Mouse (Mus musculus): ENCODE measurements around the gene Mtus2. TPM values are rescaled to one million over a fixed set of nuclear protein-coding genes. Genes with fewer than 3 reads are reported as not detected.

Gene Mtus2
- total and polyA plus RNA-seq, 3 experiments: 0.03 to 0.13 TPM; not detected in 1

DNA sequence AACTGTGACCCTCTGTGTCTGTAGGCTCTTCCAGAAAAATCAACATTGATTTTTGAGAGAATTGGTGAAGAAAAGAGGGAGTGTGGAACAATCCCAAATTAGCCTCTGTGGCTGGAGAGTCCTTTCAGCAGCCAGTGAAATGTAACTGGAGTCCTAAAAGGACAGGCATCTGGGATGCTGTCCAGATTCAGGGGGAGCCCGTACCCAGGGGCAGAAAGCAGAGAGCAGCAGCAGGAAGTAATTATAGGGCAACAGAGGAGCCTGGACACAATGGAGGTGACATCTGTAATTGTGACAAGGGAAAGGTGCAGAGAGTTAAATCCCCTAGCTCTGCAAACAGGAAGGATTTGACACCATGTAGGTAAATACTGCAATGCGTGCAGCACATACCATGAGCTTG is 291.1 kb downstream of the Mtus2 start:
- Histone ChIP-seq H3K27ac (ENCODE audit: insufficient read depth, low read depth) (no peak overlapping the region), H3K79me2 (replicated peaks; ENCODE audit: control insufficient read depth, extremely low read depth, insufficient read depth, poor library complexity, severe bottlenecking) (no peaks in the 10 kb centered on the region), H3K4me2 (ENCODE audit: insufficient read depth, low read depth, poor library complexity, severe bottlenecking) (no peak overlapping the region), H3K9ac (ENCODE audit: insufficient read depth, low read depth) (no peak overlapping the region), H3K36me3 (replicated peaks in 1 of 2; ENCODE audit: control insufficient read depth in 1 of 2, insufficient read depth in 1 of 2, low read length in 1 of 2) (no peaks in the 10 kb centered on the region), H3K4me1 (ENCODE audit: control insufficient read depth in 1 of 2, insufficient read depth in 2 of 2) (no peaks in the 10 kb centered on the region), H3K27me3 (replicated peaks) (peaks cover 32% of the 10 kb centered on the region), H3K4me3 (replicated peaks in 1 of 3; ENCODE audit: low read depth in 2 of 3, low read length in 2 of 3, poor library complexity in 1 of 3) (no peak overlapping the region), H3K9me3 (replicated peaks; ENCODE audit: low read length) (peaks cover 12% of the 10 kb centered on the region)
- in situ Hi-C loops (cut with MboI; ENCODE audit: low pct_ligation_motif_present, low pct_unique_long_range_greater_than_20kb, low sequenced_read_pairs): no loop called here
- no peak for DNase-seq (ENCODE audit: extremely low read depth)
- dilution Hi-C loops (cut with MboI; ENCODE audit: extremely low pct_ligation_motif_present, extremely low pct_unique_long_range_greater_than_20kb, low sequenced_read_pairs): no loop called here
- no peak for TF ChIP-seq CHD2 (IDR thresholded peaks at IDR 0.05; ENCODE audit: low read length)
- no peak for TF ChIP-seq CHD1 (IDR thresholded peaks at IDR 0.05; ENCODE audit: low read depth, low read length)
- no peak for TF ChIP-seq PAX5 (IDR thresholded peaks at IDR 0.05; ENCODE audit: low read length)
- no peak for TF ChIP-seq NRF1 (IDR thresholded peaks at IDR 0.05; ENCODE audit: low read depth, low read length)
- TF ChIP-seq ZC3H11A (IDR thresholded peaks at IDR 0.05; ENCODE audit: low read depth, low read length): no peak
- TF ChIP-seq POLR2AphosphoS2 (IDR thresholded peaks at IDR 0.05; ENCODE audit: low read depth, low read length): no peak
- no peak for TF ChIP-seq RCOR1 (conservative IDR thresholded peaks at IDR 0.05; ENCODE audit: low read depth, low read length)
- no peak for TF ChIP-seq USF2 (conservative IDR thresholded peaks at IDR 0.05; ENCODE audit: low read depth, low read length)

- H3K79me2 ChIP-seq (replicated peaks; ENCODE audit: control insufficient read depth, extremely low read depth, insufficient read depth, poor library complexity, severe bottlenecking): no peaks in the 10 kb centered on the region
- H3K27ac ChIP-seq (ENCODE audit: insufficient read depth, low read depth): no peak overlapping the region
- no peak overlapping the region for H3K4me3 ChIP-seq (replicated peaks in 1 of 3; ENCODE audit: low read depth in 2 of 3, low read length in 2 of 3, poor library complexity in 1 of 3)
- no peak overlapping the region for H3K9ac ChIP-seq (ENCODE audit: insufficient read depth, low read depth)
- TF ChIP-seq ELF1 (IDR thresholded peaks at IDR 0.05; ENCODE audit: low read depth, low read length) (no peak), MAFK (IDR thresholded peaks at IDR 0.05; ENCODE audit: insufficient replicate concordance, low read length) (no peak), RAD21 (IDR thresholded peaks at IDR 0.05; ENCODE audit: low read depth, low read length) (no peak), UBTF (IDR thresholded peaks at IDR 0.05; ENCODE audit: low read depth, low read length) (no peak), MAZ (IDR thresholded peaks at IDR 0.05; ENCODE audit: low read depth, low read length) (no peak), PAX5 (IDR thresholded peaks at IDR 0.05; ENCODE audit: low read length) (no peak)
- no peaks in the 10 kb centered on the region for H3K36me3 ChIP-seq (replicated peaks in 1 of 2; ENCODE audit: control insufficient read depth in 1 of 2, insufficient read depth in 1 of 2, low read length in 1 of 2)
- H3K27me3 ChIP-seq (replicated peaks): peaks cover 60% of the 10 kb centered on the region
- in situ Hi-C loops (cut with MboI; ENCODE audit: low pct_ligation_motif_present, low pct_unique_long_range_greater_than_20kb, low sequenced_read_pairs): no loop called here
- no peak for DNase-seq (ENCODE audit: extremely low read depth)
- dilution Hi-C loops (cut with MboI; ENCODE audit: extremely low pct_ligation_motif_present, extremely low pct_unique_long_range_greater_than_20kb, low sequenced_read_pairs): no loop called here
- H3K9me3 ChIP-seq (replicated peaks; ENCODE audit: low read length): no peaks in the 10 kb centered on the region
- no peak overlapping the region for H3K4me2 ChIP-seq (ENCODE audit: insufficient read depth, low read depth, poor library complexity, severe bottlenecking)
- H3K4me1 ChIP-seq (ENCODE audit: control insufficient read depth in 1 of 2, insufficient read depth in 2 of 2): no peaks in the 10 kb centered on the region
Measured at GRCm38 (mm10) chr5:148251847-148252246, 294.7 kb downstream of the Mtus2 start.

DNA sequence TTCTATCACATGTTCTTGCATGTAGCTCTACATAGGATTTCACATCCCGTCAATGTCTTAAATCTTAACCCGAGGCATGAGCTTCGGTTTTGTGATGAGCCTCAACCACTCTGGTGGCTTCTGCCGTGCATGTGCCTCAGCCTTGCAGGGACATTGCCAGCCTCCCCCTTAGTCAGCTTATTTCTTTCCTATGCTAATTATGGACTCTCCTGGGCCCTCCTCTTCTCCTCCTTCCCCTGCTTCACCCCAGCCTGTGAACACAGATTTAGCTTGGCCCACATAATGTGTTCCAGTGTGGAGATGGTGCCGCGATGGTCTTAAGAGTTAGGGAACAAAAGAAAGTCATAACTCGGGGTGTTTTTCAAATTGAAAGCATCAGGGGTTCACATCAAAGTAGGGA is 304.9 kb downstream of the Mtus2 start:
- DNase-seq (ENCODE audit: extremely low read depth): no peak
- dilution Hi-C loops (cut with MboI; ENCODE audit: extremely low pct_ligation_motif_present, extremely low pct_unique_long_range_greater_than_20kb, low sequenced_read_pairs): no loop called here

More for the DNA sequence above, 304.9 kb downstream of the Mtus2 start:
- H3K4me2 ChIP-seq (ENCODE audit: insufficient read depth, low read depth, poor library complexity, severe bottlenecking): no peak overlapping the region
- H3K4me1 ChIP-seq (ENCODE audit: control insufficient read depth in 1 of 2, insufficient read depth in 2 of 2): no peaks in the 10 kb centered on the region
- no peak overlapping the region for H3K27ac ChIP-seq (ENCODE audit: insufficient read depth, low read depth)
- H3K9ac ChIP-seq (ENCODE audit: insufficient read depth, low read depth): no peak overlapping the region
- H3K36me3 ChIP-seq (replicated peaks in 1 of 2; ENCODE audit: control insufficient read depth in 1 of 2, insufficient read depth in 1 of 2, low read length in 1 of 2): no peaks in the 10 kb centered on the region
- no peaks in the 10 kb centered on the region for H3K79me2 ChIP-seq (replicated peaks; ENCODE audit: control insufficient read depth, extremely low read depth, insufficient read depth, poor library complexity, severe bottlenecking)
- peaks cover 38% of the 10 kb centered on the region for H3K27me3 ChIP-seq (replicated peaks)
- in situ Hi-C loops (cut with MboI; ENCODE audit: low pct_ligation_motif_present, low pct_unique_long_range_greater_than_20kb, low sequenced_read_pairs): no loop called here
- H3K4me3 ChIP-seq (replicated peaks in 1 of 3; ENCODE audit: low read depth in 2 of 3, low read length in 2 of 3, poor library complexity in 1 of 3): no peak overlapping the region
- peaks cover 9% of the 10 kb centered on the region for H3K9me3 ChIP-seq (replicated peaks; ENCODE audit: low read length)
- no peak for TF ChIP-seq GABPA (IDR thresholded peaks at IDR 0.05; ENCODE audit: insufficient replicate concordance, low read depth, low read length)
- TF ChIP-seq MEF2A (IDR thresholded peaks at IDR 0.05; ENCODE audit: borderline replicate concordance, low read depth, low read length): no peak
- no peak for TF ChIP-seq EP300 (IDR thresholded peaks at IDR 0.05; ENCODE audit: low read length)
- TF ChIP-seq SIN3A (IDR thresholded peaks at IDR 0.05; ENCODE audit: low read length): no peak
- TF ChIP-seq MXI1 (IDR thresholded peaks at IDR 0.05; ENCODE audit: low read depth, low read length): no peak
- no peak for TF ChIP-seq POLR2AphosphoS2 (IDR thresholded peaks at IDR 0.05; ENCODE audit: low read depth, low read length)

Data from CH12.LX (cell line).